Mouse (Mus musculus) thymus, adult 2 months (tissue): ENCODE results near the gene Vps53.
"Not testable (repeated sequence)": the region's sequence is repeated elsewhere in the genome, so short reads cannot be mapped to it uniquely, and the experiment has no call there.

Experiments used
- CTCF ChIP-seq: fragments of 200-500 bp; IDR thresholded peaks from 2 replicates; pipeline ENCODE4 v1.5.1; 2012; ENCODE audit warnings: mild to moderate bottlenecking, control low read depth, low read length, moderate library complexity, borderline replicate concordance; ENCODE audit not compliant: control insufficient read depth, poor library complexity, insufficient read depth; ENCODE audit errors: extremely low read depth
- POLR2A ChIP-seq: fragments of 200-500 bp; IDR thresholded peaks from 2 replicates; pipeline ENCODE4 v1.6.1; 2012; ENCODE audit warnings: mild to moderate bottlenecking, low read length, control low read depth, moderate library complexity; ENCODE audit not compliant: control insufficient read depth, poor library complexity, insufficient read depth; ENCODE audit errors: extremely low read depth

- TF ChIP-seq CTCF, POLR2A: not testable (repeated sequence)
These were observed 32.1 kb upstream of the Vps53 start for GRCm38 (mm10) chr11:76211595-76211994.
